Mouse (Mus musculus) bone marrow macrophage, adult 2 months (primary cell): Measurements from ENCODE around the gene Ddx58.

Experiments used
- CTCF ChIP-seq: IDR thresholded peaks from 2 replicates; pipeline ENCODE4 v1.5.1; 2012; ENCODE audit warnings: low read depth, mild to moderate bottlenecking, low read length, moderate library complexity
- POLR2A ChIP-seq: IDR thresholded peaks from 2 replicates; pipeline ENCODE4 v1.6.1; 2012; ENCODE audit warnings: mild to moderate bottlenecking, low read depth, low read length, borderline replicate concordance

DNA sequence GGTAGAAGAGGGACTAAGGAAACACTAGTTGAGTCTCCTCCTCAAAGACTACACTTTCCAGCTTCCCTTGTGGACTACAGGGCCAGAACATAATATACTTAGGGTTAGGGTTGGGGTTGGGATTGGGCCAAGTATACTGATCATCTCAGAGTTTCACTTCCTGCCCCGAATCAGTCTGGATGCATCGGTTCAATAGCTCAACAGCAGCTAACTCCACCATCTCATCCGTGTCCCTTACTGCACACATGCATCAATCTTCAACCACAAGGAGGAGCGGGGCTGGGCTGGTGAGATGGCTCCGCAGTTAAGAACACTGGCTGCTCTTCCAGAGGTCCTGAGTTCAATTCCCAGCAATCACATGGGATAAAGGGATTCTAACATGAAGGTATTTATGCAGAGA, 11.4 kb upstream of the Ddx58 start:
- TF ChIP-seq CTCF, result no peak
- no peak for TF ChIP-seq POLR2A
